Mouse (Mus musculus) G1E (cell line): Measurements from ENCODE around the gene Pole.

ENCODE experiments used
- CTCF ChIP-seq: IDR thresholded peaks from 2 replicates; pipeline ENCODE4 v1.5.1; 2012; ENCODE audit warnings: low read depth, low read length, inconsistent platforms, mixed read lengths
- GATA1 ChIP-seq: IDR thresholded peaks from 2 replicates; pipeline ENCODE4 v1.6.1; 2012; ENCODE audit warnings: borderline replicate concordance, low read length, inconsistent platforms, mixed read lengths
- POLR2AphosphoS5 ChIP-seq: IDR thresholded peaks from 2 replicates; pipeline ENCODE4 v1.6.1; 2012; ENCODE audit warnings: low read depth, low read length, inconsistent platforms; ENCODE audit not compliant: insufficient replicate concordance

DNA sequence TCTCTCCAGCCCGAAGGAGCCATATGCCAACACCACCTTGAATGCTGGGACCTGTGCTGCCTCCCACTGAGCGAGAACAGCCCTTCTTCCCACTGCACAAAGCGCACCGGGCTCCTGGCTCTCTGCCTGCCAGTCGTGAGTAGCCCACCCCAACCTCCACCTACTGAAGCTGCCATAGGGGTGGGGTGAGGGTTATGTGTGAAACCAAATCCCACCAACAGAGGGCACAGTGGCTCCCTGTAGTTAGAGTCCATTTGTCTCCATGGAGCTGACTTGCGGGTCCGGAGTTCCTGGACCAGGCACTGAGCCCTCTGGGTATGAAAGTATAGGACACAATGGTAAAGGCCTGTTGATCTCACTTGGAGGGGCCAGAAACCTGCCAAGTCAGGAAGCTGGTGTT is 68.6 kb downstream of the Pole start:
- TF ChIP-seq CTCF (no peak), GATA1 (no peak), POLR2AphosphoS5 (no peak)
